Mouse (Mus musculus) lung, embryonic 15.5 days (tissue): Measurements from ENCODE around the gene Vmn1r196. TPM values are rescaled to one million over a fixed set of nuclear protein-coding genes. Genes with fewer than 3 reads are reported as not detected.

ENCODE experiments used
- polyA plus RNA-seq: library from polyadenylated mRNA; unstranded; fragments of >200 nt; fragmentation: Nextera tagmentation; extraction: Ambion mirVana; gene quantifications from 2 replicates; pipeline ENCODE4 v1.2.1, GENCODE M21; 2015

Vmn1r196 gene
- polyA plus RNA-seq, 1 experiment from 2014 or later, result not detected

Other genes starting within 250 kb of the Vmn1r196 start
- gene Hist1h4i, start 248.6 kb upstream of the Vmn1r196 start, polyA plus RNA-seq, result 27.2 and 29.1 TPM in 2 replicates
- 52.7 and 55.6 TPM in 2 replicates for gene Hist1h2ag, start 247.0 kb upstream of the Vmn1r196 start, polyA plus RNA-seq
- 15.7 and 16.0 TPM in 2 replicates for gene Hist1h2bj, start 246.7 kb upstream of the Vmn1r196 start, polyA plus RNA-seq
- gene Vmn1r188, start 205.5 kb upstream of the Vmn1r196 start, polyA plus RNA-seq, result not detected in 2 replicates
- gene Vmn1r189, start 184.1 kb upstream of the Vmn1r196 start, polyA plus RNA-seq, result not detected in 2 replicates
- not detected in 2 replicates for gene Vmn1r191, start 106.0 kb upstream of the Vmn1r196 start, polyA plus RNA-seq
- not detected in 2 replicates for gene Vmn1r192, start 98.8 kb upstream of the Vmn1r196 start, polyA plus RNA-seq
- not detected in 2 replicates for gene Vmn1r193, start 66.8 kb upstream of the Vmn1r196 start, polyA plus RNA-seq
- gene Vmn1r194, start 45.7 kb upstream of the Vmn1r196 start, polyA plus RNA-seq, result not detected in 2 replicates
- gene Vmn1r195, start 19.4 kb upstream of the Vmn1r196 start, polyA plus RNA-seq, result not detected in 2 replicates
- gene Vmn1r197, start 34.7 kb downstream of the Vmn1r196 start, polyA plus RNA-seq, result not detected in 2 replicates
- gene Vmn1r198, start 60.4 kb downstream of the Vmn1r196 start, polyA plus RNA-seq, result not detected in 2 replicates
- not detected in 2 replicates for gene Vmn1r199, start 89.9 kb downstream of the Vmn1r196 start, polyA plus RNA-seq
- not detected in 2 replicates for gene Vmn1r200, start 100.5 kb downstream of the Vmn1r196 start, polyA plus RNA-seq
- not detected in 2 replicates for gene Vmn1r201, start 182.0 kb downstream of the Vmn1r196 start, polyA plus RNA-seq
- gene Vmn1r202, start 215.5 kb downstream of the Vmn1r196 start, polyA plus RNA-seq, result not detected in 2 replicates
- gene Vmn1r203, start 228.2 kb downstream of the Vmn1r196 start, polyA plus RNA-seq, result not detected in 2 replicates